Mouse (Mus musculus) ES-E14 (cell line): ENCODE measurements around the gene Pgs1.

ENCODE experiments used
- CHD2 ChIP-seq: IDR thresholded peaks from 2 replicates; pipeline ENCODE4 v1.6.1; 2014; ENCODE audit warnings: mild to moderate bottlenecking, low read depth, low read length, inconsistent platforms
- MAFK ChIP-seq: IDR thresholded peaks from 2 replicates; pipeline ENCODE4 v1.6.1; 2014; ENCODE audit warnings: mild to moderate bottlenecking, low read depth, low read length, inconsistent platforms; ENCODE audit not compliant: insufficient read depth
- ZC3H11A ChIP-seq: IDR thresholded peaks from 2 replicates; pipeline ENCODE4 v1.6.1; 2012; ENCODE audit warnings: low read depth, mild to moderate bottlenecking, inconsistent platforms, low read length, borderline replicate concordance
- ZNF384 ChIP-seq: IDR thresholded peaks from 2 replicates; pipeline ENCODE4 v1.6.1; 2012; ENCODE audit warnings: low read depth, low read length, inconsistent platforms

DNA sequence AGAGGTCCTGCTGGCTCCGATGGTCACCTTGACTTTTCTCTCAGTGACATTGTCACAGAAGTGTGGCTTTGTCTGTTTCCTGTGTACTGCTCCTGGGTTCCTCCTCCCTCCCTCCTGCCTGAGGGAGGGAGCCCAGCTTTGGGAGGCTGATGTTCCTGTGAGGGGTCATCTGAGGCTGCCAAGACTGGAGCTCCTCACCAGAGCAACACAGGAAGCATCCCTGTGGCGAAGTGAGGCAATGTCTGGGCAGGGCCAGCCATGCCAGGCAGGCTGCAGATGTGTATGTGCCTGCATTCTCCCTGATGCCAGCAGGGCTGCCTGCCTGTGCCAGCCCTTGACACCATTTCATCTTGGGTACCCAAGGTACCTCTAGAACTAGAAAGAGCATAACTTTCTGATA, 32.0 kb upstream of the Pgs1 start:
- TF ChIP-seq ZNF384 (no peak), ZC3H11A (no peak), MAFK (no peak), CHD2 (no peak)
